Mouse (Mus musculus): Measurements from ENCODE around the gene Elf1. TPM values are rescaled to one million over a fixed set of nuclear protein-coding genes. Genes with fewer than 3 reads are reported as not detected.
"Not testable (repeated sequence)": the region's sequence is repeated elsewhere in the genome, so short reads cannot be mapped to it uniquely, and the experiment has no call there.

Gene Elf1
- polyA plus RNA-seq (2012; ENCODE audit: insufficient read depth, insufficient read length, missing spikeins): 10.0 and 11.5 TPM in 2 replicates

- Histone ChIP-seq H3K4me3 (ENCODE audit: insufficient read depth, low read depth, low read length) (peak within 1 kb of the TSS; percentile 96), H3K27ac (replicated peaks; ENCODE audit: low read depth, low read length) (peak within 1 kb of the TSS; percentile 96), H3K4me1 (ENCODE audit: control insufficient read depth, insufficient read depth, insufficient read length, low read length) (peaks cover 20% of the 10 kb centered on the region)
Observed at GRCm38 (mm10) chr14:79480624-79481338, at the start of gene Elf1. Elf1 (plus strand) TSS chr14:79481194.

DNA sequence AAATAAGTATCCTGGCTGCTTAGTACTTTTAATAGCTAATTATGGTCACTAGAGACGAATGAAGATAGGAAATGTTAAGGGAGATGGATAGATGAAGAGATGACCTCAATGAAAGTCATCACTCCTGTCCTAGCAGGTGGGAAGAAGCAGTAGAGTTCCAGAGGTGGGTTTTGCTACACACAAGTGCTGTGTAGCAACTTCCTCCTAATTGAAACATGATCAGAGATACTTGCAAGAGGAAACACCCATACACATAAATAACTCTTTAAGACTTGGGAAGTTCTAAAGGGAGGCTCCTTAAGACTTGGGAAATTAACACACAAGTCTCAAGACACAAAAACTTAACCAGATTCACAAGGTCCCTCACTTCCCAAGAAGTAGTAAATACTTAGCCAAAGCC, 46.9 kb upstream of the Elf1 start:
- Histone ChIP-seq H3K27ac (replicated peaks; ENCODE audit: low read depth, low read length) (no peak overlapping the region), H3K4me3 (ENCODE audit: insufficient read depth, low read depth, low read length) (no peak overlapping the region), H3K4me1 (ENCODE audit: control insufficient read depth, insufficient read depth, insufficient read length, low read length) (no peaks in the 10 kb centered on the region)

GRCm38 (mm10) chr14:79440655-79441054, 40.3 kb upstream of the Elf1 start:
- Histone ChIP-seq H3K4me1 (ENCODE audit: control insufficient read depth, insufficient read depth, insufficient read length, low read length) (peaks cover 2% of the 10 kb centered on the region; the same call in 1 of the 2 replicates), H3K27ac (replicated peaks; ENCODE audit: low read depth, low read length) (no peak overlapping the region), H3K4me3 (ENCODE audit: insufficient read depth, low read depth, low read length) (no peak overlapping the region)

GRCm38 (mm10) chr14:79441441-79441840, 39.6 kb upstream of the Elf1 start:
- no peak overlapping the region for H3K4me3 ChIP-seq (ENCODE audit: insufficient read depth, low read depth, low read length)
- H3K4me1 ChIP-seq (ENCODE audit: control insufficient read depth, insufficient read depth, insufficient read length, low read length): peaks cover 2% of the 10 kb centered on the region; the same call in 1 of the 2 replicates
- no peak overlapping the region for H3K27ac ChIP-seq (replicated peaks; ENCODE audit: low read depth, low read length)

DNA sequence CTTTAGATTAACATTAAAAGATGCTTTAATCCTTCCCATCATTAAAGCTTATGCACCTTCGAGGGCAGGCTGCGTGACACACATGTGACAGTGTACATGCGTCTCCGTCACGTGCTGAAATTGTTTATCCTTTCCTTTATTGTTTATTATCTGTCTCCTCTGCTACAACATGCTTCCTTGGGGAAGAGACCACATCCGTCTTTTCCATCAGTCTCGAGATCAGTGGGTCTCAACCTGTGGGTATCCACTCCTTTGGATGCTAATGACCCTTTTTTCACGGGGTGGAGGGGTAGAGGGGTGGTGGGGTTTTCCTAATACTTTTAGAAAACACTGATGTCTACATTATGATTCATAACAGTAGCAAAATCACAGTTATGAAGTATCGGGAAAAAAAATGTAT, 36.4 kb upstream of the Elf1 start:
- no peak overlapping the region for H3K4me3 ChIP-seq (ENCODE audit: insufficient read depth, low read depth, low read length)
- peaks cover 2% of the 10 kb centered on the region; the same call in 1 of the 2 replicates for H3K4me1 ChIP-seq (ENCODE audit: control insufficient read depth, insufficient read depth, insufficient read length, low read length)
- H3K27ac ChIP-seq (replicated peaks; ENCODE audit: low read depth, low read length): no peak overlapping the region

GRCm38 (mm10) chr14:79445055-79445620, 35.9 kb upstream of the Elf1 start:
- Histone ChIP-seq H3K4me3 (ENCODE audit: insufficient read depth, low read depth, low read length) (no peak overlapping the region), H3K4me1 (ENCODE audit: control insufficient read depth, insufficient read depth, insufficient read length, low read length) (peaks cover 2% of the 10 kb centered on the region; the same call in 1 of the 2 replicates), H3K27ac (replicated peaks; ENCODE audit: low read depth, low read length) (no peak overlapping the region)

GRCm38 (mm10) chr14:79451681-79452590, 29.1 kb upstream of the Elf1 start, which contains the start of gene Kbtbd6:
Kbtbd6 (plus strand) TSS chr14:79451835.
- not testable (repeated sequence) for H3K27ac ChIP-seq (replicated peaks; ENCODE audit: low read depth, low read length); H3K4me1 ChIP-seq (ENCODE audit: control insufficient read depth, insufficient read depth, insufficient read length, low read length)
- peak within 1 kb of the TSS; percentile 66 for H3K4me3 ChIP-seq (ENCODE audit: insufficient read depth, low read depth, low read length)

DNA sequence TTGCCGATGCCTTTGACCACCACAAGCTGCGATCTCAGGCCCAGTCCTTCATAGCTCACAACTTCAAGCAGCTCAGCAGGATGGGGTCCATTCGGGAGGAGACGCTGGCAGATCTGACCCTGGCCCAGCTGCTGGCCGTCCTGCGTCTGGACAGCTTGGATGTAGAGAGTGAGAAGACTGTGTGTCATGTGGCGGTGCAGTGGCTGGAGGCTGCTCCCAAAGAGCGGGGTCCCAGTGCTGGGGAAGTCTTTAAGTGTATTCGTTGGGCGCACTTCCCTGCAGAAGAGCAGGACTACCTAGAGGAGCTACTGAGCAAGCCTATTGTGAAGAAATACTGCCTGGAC, 28.4 kb upstream of the Elf1 start:
- not testable (repeated sequence) for H3K4me3 ChIP-seq (ENCODE audit: insufficient read depth, low read depth, low read length); H3K4me1 ChIP-seq (ENCODE audit: control insufficient read depth, insufficient read depth, insufficient read length, low read length); H3K27ac ChIP-seq (replicated peaks; ENCODE audit: low read depth, low read length)

DNA sequence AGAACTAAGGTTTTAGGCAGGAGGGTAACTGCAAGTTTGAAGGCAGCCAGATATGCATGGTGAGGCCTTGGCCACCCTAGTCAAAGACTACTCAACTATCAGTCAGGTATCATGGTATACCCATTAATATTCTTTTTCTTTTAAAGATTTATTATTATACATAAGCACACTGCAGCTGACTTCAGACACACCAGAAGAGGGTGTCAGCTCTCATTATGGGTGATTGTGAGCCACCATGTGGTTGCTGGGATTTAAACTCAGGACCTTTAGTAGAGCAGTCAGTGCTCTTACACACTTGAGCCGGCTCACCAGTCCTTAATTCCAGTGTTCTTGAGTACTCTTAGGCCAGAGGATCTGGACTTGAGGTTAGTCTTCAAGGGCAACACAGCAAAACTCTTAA, 20.6 kb upstream of the Elf1 start:
- Histone ChIP-seq H3K4me1 (ENCODE audit: control insufficient read depth, insufficient read depth, insufficient read length, low read length) (no peaks in the 10 kb centered on the region; the same call in 1 of the 2 replicates), H3K27ac (replicated peaks; ENCODE audit: low read depth, low read length) (no peak overlapping the region), H3K4me3 (ENCODE audit: insufficient read depth, low read depth, low read length) (no peak overlapping the region)

GRCm38 (mm10) chr14:79460988-79461387, 20.0 kb upstream of the Elf1 start:
- Histone ChIP-seq H3K4me3 (ENCODE audit: insufficient read depth, low read depth, low read length) (no peak overlapping the region), H3K27ac (replicated peaks; ENCODE audit: low read depth, low read length) (no peak overlapping the region), H3K4me1 (ENCODE audit: control insufficient read depth, insufficient read depth, insufficient read length, low read length) (no peaks in the 10 kb centered on the region; the same call in 1 of the 2 replicates)

DNA sequence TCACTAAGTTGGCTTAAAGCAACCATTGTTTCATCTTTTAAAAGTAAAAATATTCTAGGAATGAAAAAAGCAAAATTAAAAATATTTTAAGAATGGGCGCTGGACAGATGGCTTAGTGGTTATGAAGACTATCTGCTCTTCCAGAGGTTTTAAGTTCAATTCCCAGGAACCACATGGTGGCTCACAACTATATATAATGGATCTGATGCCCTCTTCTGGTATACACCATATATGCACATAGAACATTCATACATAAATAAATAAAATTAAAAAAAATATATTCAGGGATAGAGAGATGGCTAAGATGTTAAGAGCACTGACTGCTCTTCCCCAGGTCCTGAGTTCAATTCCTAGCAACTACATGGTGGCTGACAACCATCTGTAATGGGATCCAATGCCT, 15.4 kb upstream of the Elf1 start:
- Histone ChIP-seq H3K27ac (replicated peaks; ENCODE audit: low read depth, low read length) (no peak overlapping the region), H3K4me1 (ENCODE audit: control insufficient read depth, insufficient read depth, insufficient read length, low read length) (no peaks in the 10 kb centered on the region; the same call in 1 of the 2 replicates), H3K4me3 (ENCODE audit: insufficient read depth, low read depth, low read length) (no peak overlapping the region)

GRCm38 (mm10) chr14:79467621-79468020, 13.4 kb upstream of the Elf1 start:
- Histone ChIP-seq H3K27ac (replicated peaks; ENCODE audit: low read depth, low read length) (no peak overlapping the region), H3K4me1 (ENCODE audit: control insufficient read depth, insufficient read depth, insufficient read length, low read length) (no peaks in the 10 kb centered on the region), H3K4me3 (ENCODE audit: insufficient read depth, low read depth, low read length) (no peak overlapping the region)

DNA sequence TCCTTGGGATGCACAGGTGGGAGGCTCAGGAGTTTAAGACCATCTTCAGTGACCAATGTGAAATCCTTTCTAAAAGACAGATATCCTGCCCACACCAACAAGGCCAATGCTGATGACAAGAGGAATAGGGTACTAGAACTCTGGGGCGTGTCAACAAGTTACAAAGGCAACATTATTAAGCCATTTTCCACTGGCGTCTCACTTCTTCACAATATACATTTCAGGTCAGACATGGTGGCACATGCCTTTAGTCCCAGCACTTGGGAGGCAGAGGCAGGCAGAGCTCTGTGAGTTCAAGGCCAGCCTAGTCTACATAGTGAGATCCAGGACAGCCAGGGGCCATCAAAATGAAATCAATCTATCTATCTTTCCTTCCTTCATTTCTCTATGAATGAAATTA, 7.6 kb upstream of the Elf1 start:
- Histone ChIP-seq H3K4me1 (ENCODE audit: control insufficient read depth, insufficient read depth, insufficient read length, low read length) (no peaks in the 10 kb centered on the region), H3K27ac (replicated peaks; ENCODE audit: low read depth, low read length) (no peak overlapping the region), H3K4me3 (ENCODE audit: insufficient read depth, low read depth, low read length) (no peak overlapping the region)

GRCm38 (mm10) chr14:79481339-79482151, 551 bp downstream of the Elf1 start, which contains the start of gene Wbp4:
Wbp4 (minus strand) TSS chr14:79481520.
- Histone ChIP-seq H3K4me1 (ENCODE audit: control insufficient read depth, insufficient read depth, insufficient read length, low read length) (peaks cover 24% of the 10 kb centered on the region), H3K27ac (replicated peaks; ENCODE audit: low read depth, low read length) (peak within 1 kb of the TSS; percentile 96), H3K4me3 (ENCODE audit: insufficient read depth, low read depth, low read length) (peak within 1 kb of the TSS; percentile 96)
